In the genomic region with DNA sequence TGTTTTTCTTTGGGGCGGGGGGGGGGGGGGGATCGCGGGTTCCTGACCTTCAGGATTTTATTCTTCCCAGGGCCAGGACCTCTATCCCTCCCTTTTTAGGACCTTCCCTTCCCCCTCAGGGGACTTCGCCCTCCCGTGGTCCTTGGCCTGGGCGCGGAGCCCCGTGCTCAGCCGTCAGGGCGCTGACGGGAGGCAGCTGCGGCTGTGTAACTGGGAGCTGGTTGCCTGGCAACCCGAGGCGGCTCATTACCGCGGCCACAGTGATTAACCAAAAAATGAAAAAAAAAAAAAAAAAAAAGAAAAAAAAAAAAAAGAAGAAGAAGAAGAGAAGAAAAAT, we compare ENCODE assay signal across 8 mouse cellular contexts. TPM values are rescaled to one million over a fixed set of nuclear protein-coding genes. Genes with fewer than 3 reads are reported as not detected.
DNase-seq lines count a peak whose midpoint lies in the region; ATAC-seq and TF ChIP-seq lines count a peak whose summit lies in the region.

No protein-coding gene starts in this region.

- H3K9ac ChIP-seq in heart, postnatal 0 days (replicated peaks; ENCODE audit: low read depth, low read length), result no peak overlapping the region
- no peak overlapping the region for H3K9ac ChIP-seq in limb, embryonic 12.5 days (replicated peaks)
- no peak overlapping the region for H3K9ac ChIP-seq in stomach, embryonic 14.5 days (replicated peaks; ENCODE audit: low read depth, low read length)

- ATAC-seq in heart, postnatal 0 days (ENCODE audit: insufficient read depth, low read depth), result 0 out of 2 replicates have a peak, but pooled peaks have one; percentile 26
- ATAC-seq in limb, embryonic 12.5 days (ENCODE audit: insufficient number of reproducible peaks, insufficient read depth, low FRiP score, low TSS enrichment, low read depth), result no peak
- ATAC-seq in stomach, embryonic 14.5 days (ENCODE audit: insufficient number of reproducible peaks, insufficient read depth, low FRiP score, low read depth), result 0 out of 2 replicates have a peak, but pooled peaks have one; percentile 46

- no peak overlapping the region for H3K27ac ChIP-seq in heart, postnatal 0 days (ENCODE audit: low read depth)
- no peak overlapping the region for H3K27ac ChIP-seq in limb, embryonic 12.5 days
- H3K27ac ChIP-seq in stomach, embryonic 14.5 days (ENCODE audit: low read length), result no peak overlapping the region

- WGBS in heart, postnatal 0 days, result under 1% methylated on average over 16 of the region's 16 CpGs
- WGBS in limb, embryonic 12.5 days, result under 1% methylated on average over 16 of the region's 16 CpGs
- 0% methylated on average over 16 of the region's 16 CpGs for WGBS in stomach, embryonic 14.5 days

- peaks cover 97% of the 10 kb centered on the region for H3K27me3 ChIP-seq in heart, postnatal 0 days (ENCODE audit: control insufficient read depth, insufficient read depth, low read length)
- H3K27me3 ChIP-seq in limb, embryonic 12.5 days, result peaks cover 94% of the 10 kb centered on the region
- H3K27me3 ChIP-seq in stomach, embryonic 14.5 days (ENCODE audit: control insufficient read depth, insufficient read depth, low read length), result peaks cover 49% of the 10 kb centered on the region

- no peaks in the 10 kb centered on the region for H3K36me3 ChIP-seq in heart, postnatal 0 days (replicated peaks; ENCODE audit: control insufficient read depth, insufficient read depth, low read length)
- H3K36me3 ChIP-seq in limb, embryonic 12.5 days, result no peaks in the 10 kb centered on the region
- H3K36me3 ChIP-seq in stomach, embryonic 14.5 days (ENCODE audit: control insufficient read depth, insufficient read depth, low read length), result no peaks in the 10 kb centered on the region

- no peak for TF ChIP-seq CTCF in heart, postnatal 0 days (IDR thresholded peaks at IDR 0.05; ENCODE audit: low read depth)

- H3K4me1 ChIP-seq in heart, postnatal 0 days (ENCODE audit: control insufficient read depth, insufficient read depth), result no peaks in the 10 kb centered on the region; the same call in 1 of the 2 replicates
- peaks cover 29% of the 10 kb centered on the region for H3K4me1 ChIP-seq in limb, embryonic 12.5 days (replicated peaks)
- peaks cover 16% of the 10 kb centered on the region for H3K4me1 ChIP-seq in stomach, embryonic 14.5 days (ENCODE audit: control insufficient read depth, insufficient read depth, low read length)

- H3K4me3 ChIP-seq in heart, postnatal 0 days (ENCODE audit: low read depth, low read length), result no peak overlapping the region
- H3K4me3 ChIP-seq in limb, embryonic 12.5 days (replicated peaks), result 0 out of 2 replicates have a peak overlapping the region, but pooled peaks have one; percentile 5
- H3K4me3 ChIP-seq in stomach, embryonic 14.5 days (ENCODE audit: low read depth, low read length), result peak overlapping the region; percentile 11; the same call in 1 of the 2 replicates

- peak; percentile 47 for DNase-seq in adrenal gland, postnatal 25 days
- DNase-seq in adrenal gland, postnatal 4 days (ENCODE audit: low spot score in 2 of 2), result no peak
- peak; percentile 54 for DNase-seq in embryo, embryonic 9.5 days (ENCODE audit: extremely low spot score)
- no peak for DNase-seq in heart, postnatal 0 days (ENCODE audit: low spot score)
- no peak for DNase-seq in gastrocnemius, adult 8-10 months (ENCODE audit: low spot score in 2 of 2)
- no peak for DNase-seq in thymus, postnatal 4 days

- TF ChIP-seq EP300 in heart, postnatal 0 days (IDR thresholded peaks at IDR 0.05; ENCODE audit: low read depth), result no peak

- H3K4me2 ChIP-seq in heart, postnatal 0 days (ENCODE audit: low read depth, low read length), result no peak overlapping the region
- H3K4me2 ChIP-seq in limb, embryonic 12.5 days, result 0 out of 2 replicates have a peak overlapping the region, but pooled peaks have one; percentile 11
- H3K4me2 ChIP-seq in stomach, embryonic 14.5 days (replicated peaks; ENCODE audit: low read depth, low read length), result peak overlapping the region; percentile 26; the same call in 1 of the 2 replicates

- H3K9me3 ChIP-seq in heart, postnatal 0 days (replicated peaks; ENCODE audit: control insufficient read depth, low read length), result 0 out of 2 replicates have a peak, but pooled peaks cover 4% of the 10 kb centered on the region
- no peaks in the 10 kb centered on the region for H3K9me3 ChIP-seq in limb, embryonic 12.5 days
- no peaks in the 10 kb centered on the region for H3K9me3 ChIP-seq in stomach, embryonic 14.5 days (ENCODE audit: control insufficient read depth, low read depth, low read length)

RNA-seq across cellular contexts. Expression of gene Uncx, which starts 15.1 kb away (rescaled TPM):
- total RNA-seq in adrenal gland, postnatal 25 days (2021), result not detected in 2 replicates
- 1 to 10 TPM in 1 of 2 experiments, under 1 TPM in 1; 0.42 to 3.8 TPM for total RNA-seq in adrenal gland, postnatal 4 days (2021)
- not detected in 2 replicates for total RNA-seq in heart, postnatal 0 days (2014; rRNA removed; ENCODE audit: low replicate concordance)
- polyA plus RNA-seq in heart, postnatal 0 days (2015; fragmentation: Nextera tagmentation; extraction: Ambion mirVana), result not detected in 2 replicates
- 0.11 and 0.23 TPM in 2 replicates for polyA plus RNA-seq in limb, embryonic 12.5 days (2016; fragmentation: Nextera tagmentation; extraction: Ambion mirVana)
- polyA plus RNA-seq in stomach, embryonic 14.5 days (2014; fragmentation: Nextera tagmentation; extraction: Ambion mirVana), result not detected in 2 replicates
- not detected for total RNA-seq in gastrocnemius, adult 8-10 months (2022)

Comparison
In these comparisons a context has a peak if more than half of its experiments do, and no peak if none do; other contexts are left out.
1. DNase-seq: peak in adrenal gland, postnatal 25 days (single experiment) and embryo, embryonic 9.5 days (single experiment); none in adrenal gland, postnatal 4 days (0 of 2), heart, postnatal 0 days (single experiment), gastrocnemius, adult 8-10 months (0 of 2) and thymus, postnatal 4 days (single experiment).